Mouse (Mus musculus): ENCODE measurements around the gene Ppp6r1.

DNA sequence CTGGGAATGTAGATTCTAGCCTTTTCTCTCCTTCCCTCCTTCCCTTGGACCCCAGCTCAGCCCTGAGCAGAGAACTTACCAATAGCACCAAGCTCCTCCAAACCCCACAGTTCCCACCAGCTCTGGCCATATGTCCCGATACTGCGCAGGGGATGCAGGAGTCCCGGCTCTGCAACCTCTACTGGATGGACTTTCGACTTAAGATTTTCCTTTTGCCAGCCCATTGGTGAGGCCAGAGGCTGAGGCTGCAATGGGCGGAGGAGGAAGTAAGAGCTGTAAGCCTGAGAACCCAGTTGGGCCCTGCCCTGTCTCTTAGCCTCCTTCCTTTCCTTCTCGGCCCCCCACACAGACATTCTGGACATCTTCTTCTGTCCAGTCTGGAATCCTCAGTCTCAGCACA lies 55.9 kb downstream of the Ppp6r1 start:
- TF ChIP-seq CTCF (IDR thresholded peaks at IDR 0.05; ENCODE audit: extremely low read depth, insufficient read depth, low read length) (no peak), POLR2A (IDR thresholded peaks at IDR 0.05; ENCODE audit: extremely low read depth, insufficient read depth, low read length) (no peak)

All from cortical plate, adult 2 months (tissue).